ENCODE assay signal across 9 mouse cellular contexts in the genomic region with DNA sequence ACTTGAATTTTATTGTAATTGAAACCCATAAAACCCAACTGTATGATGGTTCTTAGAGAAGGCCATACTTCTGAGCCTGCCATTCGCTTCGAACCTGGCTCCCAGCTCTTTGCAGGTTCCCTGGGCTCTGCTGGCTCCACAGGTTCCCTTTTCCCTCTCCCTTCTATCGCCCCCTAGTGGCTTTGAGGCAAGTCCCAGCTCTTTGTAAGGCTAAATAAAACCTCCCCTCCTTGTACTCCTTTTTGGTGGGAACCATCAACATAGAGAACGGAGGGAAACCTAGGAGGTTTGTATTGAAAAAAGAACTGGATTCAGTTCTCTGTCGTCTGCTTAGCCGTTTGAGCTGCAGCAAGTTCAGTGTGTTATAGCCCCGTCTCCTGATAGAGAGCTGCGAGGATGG.
DNase-seq lines count a peak whose midpoint lies in the region; ATAC-seq lines count a peak whose summit lies in the region.
"Had no signal": no experiment of that assay in that cellular context is flagged by ENCODE, and none has a peak within 500 bp of the region (broad histone marks: within the 10 kb centered on the region; RNA-seq: fewer than 3 reads in every experiment).

No protein-coding gene starts in this region.

- H3K4me3 ChIP-seq in heart, embryonic 11.5 days (ENCODE audit: low read depth, low read length): no peak overlapping the region
- H3K4me3 ChIP-seq: limb, embryonic 15.5 days had no signal

- WGBS in heart, embryonic 11.5 days (ENCODE audit: insufficient replicate concordance): 50% methylated on average over 8 of the region's 8 CpGs
- WGBS in large intestine, adult 2 months: 58% methylated on average over 8 of the region's 8 CpGs

- H3K4me2 ChIP-seq in heart, embryonic 11.5 days: no peak overlapping the region
- H3K4me2 ChIP-seq: limb, embryonic 15.5 days had no signal

- H3K9ac ChIP-seq in heart, embryonic 11.5 days (ENCODE audit: low read depth, low read length): no peak overlapping the region
- H3K9ac ChIP-seq: limb, embryonic 15.5 days had no signal

- DNase-seq in heart, adult 8-10 months (ENCODE audit: low spot score): peak; percentile 26
- DNase-seq in urinary bladder, adult 18-20 months (ENCODE audit: low spot score in 2 of 2): peak; percentile 10 to 16
- DNase-seq in urinary bladder, postnatal 4 days (ENCODE audit: low spot score in 2 of 2): no peak
- DNase-seq in c-Kit-positive CD71-positive TER-119-negative erythroid progenitor cells, embryonic 14.5 days (ENCODE audit: low read depth): peak; percentile 15
- DNase-seq in large intestine, adult 2 months (ENCODE audit: low read depth, low spot score): peak; percentile 11
- DNase-seq in skeletal muscle tissue, adult 2 months (ENCODE audit: low read depth, low spot score): peak; percentile 10
- no peak for DNase-seq in frontal cortex, postnatal 14 days (ENCODE audit: low spot score in 2 of 2)

- H3K36me3 ChIP-seq in heart, embryonic 11.5 days (ENCODE audit: control insufficient read depth, insufficient read depth, low read length): no peaks in the 10 kb centered on the region
- H3K36me3 ChIP-seq: limb, embryonic 15.5 days had no signal

- no peaks in the 10 kb centered on the region for H3K27me3 ChIP-seq in heart, embryonic 11.5 days (ENCODE audit: control insufficient read depth, insufficient read depth, low read length)
- H3K27me3 ChIP-seq: limb, embryonic 15.5 days had no signal

- H3K4me1 ChIP-seq in heart, embryonic 11.5 days (ENCODE audit: control insufficient read depth, insufficient read depth, low read length): no peaks in the 10 kb centered on the region
- H3K4me1 ChIP-seq: limb, embryonic 15.5 days had no signal

- no peaks in the 10 kb centered on the region for H3K9me3 ChIP-seq in heart, embryonic 11.5 days (replicated peaks; ENCODE audit: control insufficient read depth, low read length)
- H3K9me3 ChIP-seq: limb, embryonic 15.5 days had no signal

- ATAC-seq in heart, embryonic 11.5 days (replicated peaks; ENCODE audit: insufficient number of reproducible peaks, low FRiP score, low TSS enrichment): no peak

- H3K27ac ChIP-seq in heart, embryonic 11.5 days (ENCODE audit: low read depth, low read length): no peak overlapping the region
- H3K27ac ChIP-seq: limb, embryonic 15.5 days had no signal

Comparison
In these comparisons a context has a peak if more than half of its experiments do, and no peak if none do; other contexts are left out.
1. DNase-seq: peak in heart, adult 8-10 months (single experiment), urinary bladder, adult 18-20 months (2 of 2), c-Kit-positive CD71-positive TER-119-negative erythroid progenitor cells, embryonic 14.5 days (single experiment), large intestine, adult 2 months (single experiment) and skeletal muscle tissue, adult 2 months (single experiment); none in urinary bladder, postnatal 4 days (0 of 2) and frontal cortex, postnatal 14 days (0 of 2).